Mouse (Mus musculus) adrenal gland, postnatal 14 days (tissue): ENCODE measurements at regions not wholly inside any gene's neighbourhood (a gene's known extent, or its start where the extent isn't known, plus 50 kb on each side); places are given as distances from the start of the nearest gene placed in this dataset.
A peak's percentile ranks its signal among the peaks of the same experiment; 100 is the strongest.

Experiments
- DNase-seq: peaks from one replicate; pipeline ENCODE4 v3.0.0; 2021; ENCODE audit warnings: mixed read lengths

DNA sequence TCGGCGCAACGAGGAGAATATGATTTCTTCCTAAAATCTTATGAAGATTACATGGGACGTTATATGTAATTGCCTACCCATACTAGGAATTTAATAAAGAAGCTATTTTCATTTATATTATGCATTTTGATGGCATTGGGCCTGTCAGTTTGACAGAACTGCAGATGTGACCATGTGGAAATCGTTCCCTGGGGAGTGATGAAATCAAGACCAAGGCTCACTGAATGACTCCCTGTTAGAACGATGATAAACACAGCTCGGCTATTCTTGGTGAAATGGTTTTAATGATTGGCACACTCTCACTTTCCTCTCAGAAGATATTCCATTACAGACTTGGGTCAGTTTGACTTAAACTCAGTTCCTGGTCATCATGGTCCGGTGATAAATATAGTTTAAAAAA, 246.4 kb downstream of the Btg1 start:
- DNase-seq: peak; percentile 57

DNA sequence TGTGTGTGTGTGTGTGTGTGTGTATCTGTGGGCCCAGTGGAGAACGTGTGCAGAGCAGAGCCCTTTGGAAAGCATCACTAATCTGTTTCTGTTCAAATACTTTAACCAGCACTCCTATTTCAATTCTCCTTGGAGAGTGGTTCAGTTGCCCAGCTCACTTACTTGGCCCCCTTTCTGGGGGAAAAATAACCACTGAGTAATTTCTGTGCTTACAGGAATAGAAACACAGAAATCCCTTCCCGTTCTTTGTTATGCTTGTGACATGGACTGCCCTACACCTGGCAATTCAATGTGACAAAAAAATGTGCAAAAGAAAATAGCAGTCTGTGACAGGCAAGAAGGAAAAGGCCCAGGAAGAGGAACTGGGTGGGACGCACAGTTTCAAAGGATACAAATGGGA, 249.7 kb downstream of the Btg1 start:
- DNase-seq: no peak

DNA sequence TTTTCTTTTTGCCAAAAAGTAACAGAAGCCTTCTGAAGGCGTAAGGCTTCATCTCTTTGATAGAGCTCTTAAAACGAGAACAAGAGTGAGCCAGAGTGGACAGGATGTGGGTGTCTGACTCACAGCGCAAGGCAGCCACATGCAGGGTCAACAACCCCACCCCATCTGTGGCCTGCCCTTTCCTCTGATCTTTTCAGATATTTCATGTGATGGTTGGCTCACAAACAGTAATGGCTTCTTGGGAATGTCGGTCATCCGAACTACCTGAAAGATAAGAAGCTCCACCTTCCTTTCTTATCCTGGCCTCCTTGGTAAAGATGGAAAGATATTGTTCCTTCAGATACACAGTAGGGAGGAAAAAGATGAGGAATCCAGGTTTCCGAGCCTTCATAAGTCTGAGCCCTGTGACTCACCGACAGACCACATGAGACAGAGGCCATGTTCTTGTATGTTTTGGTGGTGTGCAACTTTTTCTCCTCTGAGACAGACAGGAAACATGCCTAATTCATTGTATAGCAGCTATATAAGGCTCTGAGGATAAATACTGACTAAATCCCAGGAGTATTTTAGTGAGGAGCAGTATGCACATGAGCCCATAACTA, 254.9 kb downstream of the Btg1 start:
- no peak for DNase-seq

DNA sequence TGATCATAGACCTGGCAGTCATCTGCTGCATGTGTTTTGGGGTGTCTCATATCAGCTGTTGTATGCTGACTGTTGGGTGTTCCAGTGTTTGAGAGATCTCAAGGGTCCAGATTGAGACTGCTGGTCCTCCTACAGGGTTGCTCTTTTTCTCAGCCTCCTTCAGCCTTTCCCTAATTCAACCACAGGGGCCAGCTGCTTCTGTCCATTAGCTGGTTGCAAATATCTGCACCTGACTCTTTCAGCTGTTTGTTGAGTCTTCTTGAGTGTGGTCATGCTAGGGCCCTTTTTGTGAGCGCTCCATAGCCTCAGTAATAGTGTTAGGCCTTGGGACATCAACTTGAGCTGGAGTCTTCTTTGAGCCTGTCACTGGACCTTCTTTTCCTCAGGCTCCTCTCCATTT, 257.8 kb downstream of the Btg1 start:
- no peak for DNase-seq

DNA sequence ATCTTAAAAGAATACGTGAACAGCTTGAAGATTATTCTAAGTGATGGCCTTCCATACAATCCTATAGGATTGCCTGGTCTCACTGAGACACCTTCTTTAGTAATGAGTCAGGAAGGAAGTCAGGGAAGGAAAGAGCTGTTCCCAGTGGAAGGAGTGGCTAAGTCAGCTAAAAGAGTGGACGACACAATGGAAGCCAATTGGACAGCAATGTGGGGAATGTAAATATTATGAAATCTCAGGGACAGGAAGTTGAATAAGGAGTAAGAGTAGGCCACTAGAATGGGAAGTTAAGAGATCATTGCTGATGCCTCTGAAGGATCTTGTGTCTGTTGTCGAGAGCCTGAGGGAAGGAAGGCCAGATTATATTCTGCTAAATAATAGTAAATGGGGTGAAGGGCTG, 258.9 kb downstream of the Btg1 start:
- DNase-seq: no peak

DNA sequence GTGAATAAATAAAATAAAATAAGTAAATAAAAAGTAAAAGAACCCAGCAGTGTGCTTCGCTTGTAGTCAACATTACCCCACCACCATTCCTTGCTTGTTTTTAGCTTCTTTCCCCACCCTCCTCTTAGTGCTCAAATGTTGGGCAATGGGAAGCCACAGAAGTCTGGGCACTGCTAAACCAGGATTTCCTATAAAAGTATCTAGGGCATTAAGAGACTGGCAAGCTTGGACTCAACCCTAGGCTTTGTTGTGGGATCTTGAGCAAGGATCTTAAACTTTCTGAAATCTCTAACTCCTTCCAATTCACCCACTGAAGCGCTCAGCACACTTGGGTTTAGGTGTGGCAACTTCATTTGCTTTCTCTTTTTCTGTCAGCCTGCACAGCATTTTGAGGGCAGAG, 262.6 kb downstream of the Btg1 start:
- no peak for DNase-seq

DNA sequence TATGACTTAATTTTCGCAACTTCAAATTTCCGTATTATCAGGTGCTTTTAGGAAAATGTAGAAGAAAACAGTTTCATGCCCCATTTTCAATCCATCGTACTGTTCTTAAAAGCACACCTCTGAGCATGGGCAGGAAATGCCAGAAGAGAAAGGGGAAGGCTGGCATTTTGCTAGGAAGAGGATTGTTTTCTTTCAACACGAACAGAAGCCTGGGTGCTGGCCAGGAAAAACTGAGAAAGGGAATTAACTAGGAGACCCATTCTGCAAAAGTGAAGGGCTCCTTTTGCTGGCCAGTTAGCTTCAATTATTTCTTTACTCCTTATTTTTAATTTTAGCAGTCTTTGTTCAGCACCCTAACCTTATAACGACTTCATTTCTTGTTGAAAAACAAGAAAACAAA, 264.0 kb downstream of the Btg1 start:
- no peak for DNase-seq

DNA sequence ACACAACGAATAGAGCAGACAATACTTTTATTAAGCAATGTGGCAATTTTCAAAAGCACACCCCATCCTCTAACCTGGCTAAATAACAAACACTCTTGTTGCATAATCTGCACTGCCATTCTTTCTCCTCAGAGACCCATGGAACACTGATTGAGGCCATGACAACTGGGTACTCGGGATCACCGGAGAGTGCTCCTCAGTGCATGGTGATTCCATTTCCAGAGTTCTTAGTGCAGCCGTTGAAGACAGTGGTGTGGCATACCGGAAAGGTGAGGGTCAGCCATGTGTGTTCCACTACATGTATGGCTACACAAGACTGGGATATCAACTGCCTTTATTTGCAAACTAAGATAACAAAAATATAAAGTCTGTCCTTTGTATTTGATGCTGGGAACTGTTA, 264.4 kb downstream of the Btg1 start:
- DNase-seq: no peak

DNA sequence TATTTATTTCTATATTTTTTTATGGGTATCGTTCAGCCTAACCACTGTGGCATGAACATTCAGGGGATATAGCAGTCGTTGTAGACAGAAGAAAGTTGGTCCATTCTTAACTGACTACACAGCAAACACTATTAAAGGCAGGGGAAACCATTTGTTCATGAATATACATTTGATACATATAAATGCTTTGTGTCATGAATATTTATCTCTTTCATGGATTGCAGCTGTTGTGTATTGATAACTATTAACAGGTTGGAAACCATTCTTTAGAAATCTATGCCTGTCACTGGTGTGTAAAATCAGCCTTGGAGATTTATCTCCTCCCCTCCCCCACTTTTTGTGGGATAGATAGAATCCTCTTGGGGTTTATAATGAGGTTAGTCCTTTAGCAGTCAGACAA, 264.9 kb downstream of the Btg1 start:
- DNase-seq: no peak

DNA sequence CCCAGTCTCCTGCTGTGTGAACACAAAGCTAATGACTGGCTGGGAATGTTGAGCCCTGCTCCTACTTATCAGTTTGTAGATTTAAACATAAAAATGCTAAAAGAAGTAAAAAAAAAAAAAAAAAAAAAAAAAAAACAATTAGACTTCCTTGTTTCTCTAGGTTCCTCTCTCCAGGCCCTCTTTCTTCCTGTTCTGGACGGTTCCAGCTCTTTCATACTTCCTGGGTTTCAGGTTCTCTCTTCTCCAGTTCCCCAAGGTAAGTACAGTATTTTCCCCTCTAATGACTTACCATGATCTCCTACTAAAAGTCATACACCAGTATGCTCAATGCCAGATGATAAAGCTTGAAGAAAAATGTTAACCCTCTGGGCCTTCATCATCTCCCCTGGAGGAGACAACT, 284.3 kb downstream of the Btg1 start:
- no peak for DNase-seq

DNA sequence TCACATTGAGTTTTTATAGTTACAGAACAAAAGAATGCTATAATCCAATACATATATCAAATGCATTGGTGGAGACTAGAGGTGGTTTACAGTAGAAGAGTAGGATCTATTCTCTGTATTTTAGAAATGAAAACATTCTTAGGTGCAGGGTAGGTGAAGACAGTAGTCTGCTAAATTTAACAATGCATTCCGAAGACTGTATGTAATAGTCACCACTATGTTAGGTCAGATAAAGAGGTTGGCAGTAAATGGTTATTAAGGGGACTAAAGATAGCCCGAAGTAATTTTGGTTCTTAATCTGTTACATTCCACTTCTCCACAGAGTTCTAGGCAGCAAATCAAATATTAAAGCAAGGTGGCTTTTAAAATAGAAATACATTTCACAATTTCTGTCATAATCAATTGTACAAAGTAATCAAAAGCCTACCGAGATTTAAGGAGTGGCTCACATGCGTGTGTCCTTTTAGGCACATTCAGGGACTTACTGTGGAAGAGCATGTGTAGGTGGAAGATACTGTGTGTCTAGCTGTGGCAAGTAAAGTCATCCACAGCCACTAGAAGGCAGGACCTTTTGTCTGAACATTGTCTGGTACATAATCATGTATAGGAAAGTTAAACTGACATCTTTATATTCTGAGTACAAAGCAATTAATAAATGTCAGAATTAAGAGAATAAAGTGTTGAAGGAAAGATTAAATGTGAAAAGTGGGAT, 288.4 kb downstream of the Btg1 start:
- DNase-seq: no peak

DNA sequence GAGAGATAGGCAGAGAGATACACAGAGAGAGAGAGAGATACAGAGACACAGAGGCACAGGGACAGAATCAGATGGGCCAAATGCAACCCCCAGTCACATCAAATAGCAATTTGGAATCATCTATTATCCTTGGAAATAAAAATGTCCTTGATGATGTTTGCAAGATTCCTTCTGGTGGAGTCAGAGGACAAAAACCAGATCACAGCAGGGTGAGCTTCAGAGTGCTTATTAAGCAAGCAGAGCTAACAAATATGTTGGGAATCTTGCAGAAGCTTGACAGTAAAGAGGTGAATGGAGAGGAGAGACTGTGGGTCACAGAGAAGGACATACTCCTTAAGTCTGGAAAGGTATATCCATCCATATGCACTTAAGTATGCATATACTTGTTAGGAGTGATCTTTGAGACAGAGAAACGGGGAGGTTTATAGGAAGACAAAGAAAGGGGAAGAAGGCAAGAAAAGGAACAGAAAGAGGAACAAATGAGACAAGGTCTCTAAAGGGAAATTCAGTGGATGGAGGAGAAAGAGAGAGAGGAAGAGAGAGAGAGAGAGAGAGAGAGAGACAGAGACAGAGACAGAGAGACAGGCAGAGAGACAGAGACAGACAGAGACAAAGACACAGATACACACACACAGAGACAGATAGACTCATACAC, 293.0 kb downstream of the Btg1 start:
- no peak for DNase-seq

DNA sequence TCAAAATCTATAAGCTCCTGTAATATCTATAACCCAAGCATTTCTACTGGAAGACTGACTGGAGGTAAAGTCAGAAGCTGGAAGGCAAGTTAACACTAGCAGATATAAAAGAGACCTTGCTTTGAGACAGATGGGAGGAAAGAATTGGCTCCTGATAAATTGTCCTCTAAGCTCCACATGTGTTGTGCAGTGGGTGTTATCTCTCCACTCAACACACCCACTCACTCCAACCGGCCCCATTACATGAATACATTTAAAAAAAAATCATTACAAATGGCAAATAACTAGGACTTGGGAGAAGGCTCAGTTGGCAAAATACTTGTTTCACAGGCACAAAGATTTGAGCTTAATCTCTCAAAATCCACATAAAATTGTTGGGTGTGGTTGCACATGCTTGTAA, 304.4 kb downstream of the Btg1 start:
- DNase-seq: no peak

DNA sequence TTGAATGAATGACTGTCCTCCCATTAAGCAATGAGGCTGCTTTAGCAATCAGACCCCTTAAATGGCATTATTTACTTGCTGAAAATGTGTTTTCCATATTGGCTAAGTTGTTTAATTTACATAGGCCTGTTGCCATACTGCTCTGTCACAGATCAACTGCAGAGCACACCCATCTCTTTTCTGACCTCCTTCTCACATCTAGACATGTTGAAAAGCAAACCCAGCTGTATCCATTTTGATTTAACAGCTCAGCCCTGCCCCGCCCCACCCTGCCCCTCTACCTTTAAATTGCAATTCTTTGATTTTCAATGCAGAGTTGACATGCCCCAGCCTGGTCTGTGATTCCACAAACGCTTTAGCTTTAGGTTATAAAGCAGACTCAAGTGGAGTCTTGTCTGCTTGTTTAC, 307.5 kb downstream of the Btg1 start:
- DNase-seq: no peak

DNA sequence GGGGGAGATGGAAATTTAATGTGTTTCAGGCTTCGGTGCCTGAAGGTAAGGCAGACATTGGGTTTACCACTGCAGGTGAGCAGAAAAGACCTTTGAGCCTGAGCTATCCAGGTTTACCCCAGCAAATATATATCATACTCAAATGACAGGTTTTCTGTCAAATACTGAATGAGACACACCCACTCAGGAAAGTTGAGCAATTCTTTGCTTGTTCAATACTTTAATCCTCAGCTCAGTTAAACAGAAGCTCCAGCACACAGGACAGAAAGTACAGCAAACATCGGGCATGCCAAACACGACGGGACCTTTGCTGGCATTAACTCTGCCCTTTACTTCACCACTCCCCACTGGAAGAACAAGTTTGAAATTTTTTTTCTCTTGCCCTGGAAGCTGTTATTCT, 307.9 kb downstream of the Btg1 start:
- DNase-seq: no peak

DNA sequence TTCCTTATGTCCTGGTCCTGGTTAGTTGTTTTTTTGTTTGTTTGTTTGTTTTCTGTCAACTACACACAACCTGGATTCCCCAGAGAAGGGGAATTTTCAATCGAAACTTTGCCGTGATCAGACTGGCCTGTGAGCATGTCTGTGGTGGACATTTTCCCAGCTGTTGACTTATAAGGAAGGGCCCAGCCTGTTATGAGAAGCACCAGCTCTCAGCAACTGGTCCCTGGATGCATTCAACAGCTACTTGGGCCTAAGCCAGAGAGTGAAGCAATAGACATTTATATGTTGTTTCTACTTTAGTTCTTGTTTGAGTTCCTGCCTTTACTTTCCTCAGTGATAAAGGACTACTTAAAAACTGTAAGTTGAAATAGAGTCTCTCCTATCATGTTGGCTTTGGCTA, 309.0 kb downstream of the Btg1 start:
- DNase-seq: no peak

DNA sequence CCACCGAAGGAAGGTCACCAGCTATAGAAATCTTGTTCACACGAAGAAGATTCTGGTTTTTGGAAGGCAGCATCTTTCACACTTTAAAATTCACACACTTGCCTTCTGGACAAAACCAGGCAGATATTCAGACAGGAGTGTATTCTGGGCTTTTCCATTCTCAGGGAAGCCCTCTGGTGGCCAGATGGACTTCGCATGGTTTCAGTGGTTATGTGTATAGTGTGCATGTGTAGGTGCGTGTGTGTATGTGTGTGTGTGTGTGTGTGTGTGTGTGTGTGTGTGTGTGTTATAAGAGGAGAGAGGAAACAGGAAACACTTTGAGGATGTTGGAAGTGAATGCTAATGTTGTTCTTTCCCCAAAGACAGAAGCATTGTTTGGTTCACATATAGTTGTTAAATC, 317.9 kb downstream of the Btg1 start:
- peak; percentile 70 for DNase-seq

DNA sequence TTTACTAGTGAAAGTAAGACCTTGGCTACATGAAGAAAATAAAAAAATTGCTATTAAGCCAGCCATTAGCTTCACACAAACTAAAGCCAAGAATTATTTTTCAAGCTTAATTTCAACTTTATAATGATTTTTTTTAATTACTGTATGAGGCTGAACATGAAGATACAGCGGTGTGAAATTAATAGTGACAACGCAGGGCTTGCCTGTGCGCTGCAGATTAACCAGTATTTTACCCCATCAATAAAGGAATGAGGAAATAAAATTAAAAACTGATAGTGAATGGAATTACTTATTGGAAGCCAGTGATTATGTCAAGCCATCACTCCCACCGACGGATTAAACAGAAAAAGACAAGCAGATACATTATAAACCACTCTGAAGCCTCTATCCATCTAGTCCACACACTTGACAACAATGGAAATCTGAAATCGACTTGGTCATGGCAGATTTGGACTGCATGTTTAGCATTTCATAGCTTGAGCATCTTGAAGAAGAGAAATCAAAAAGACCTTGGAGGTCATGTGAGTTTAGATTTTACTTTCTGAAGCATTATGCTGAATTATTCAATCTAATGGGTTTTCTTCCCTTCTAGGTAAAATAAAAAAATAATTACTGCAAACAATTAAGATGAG, 324.2 kb downstream of the Btg1 start:
- no peak for DNase-seq

DNA sequence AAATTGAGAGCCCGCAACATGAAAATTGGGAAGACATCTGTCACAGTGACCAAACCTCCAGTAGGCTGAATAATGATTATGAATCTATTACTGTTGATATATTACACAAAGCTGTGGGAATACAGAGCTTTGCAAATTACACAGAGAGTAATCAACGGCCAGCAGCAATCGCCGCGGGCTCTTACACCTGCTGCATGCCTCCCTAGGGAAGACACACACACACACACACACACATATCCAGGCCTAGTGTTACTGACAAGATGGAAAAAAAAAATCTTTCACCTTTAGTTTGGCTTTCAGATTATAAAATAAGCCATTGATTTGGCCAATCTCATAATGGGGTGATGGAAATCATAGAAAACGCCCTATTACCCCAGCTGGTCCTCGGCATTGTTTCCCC, 327.4 kb downstream of the Btg1 start:
- no peak for DNase-seq

DNA sequence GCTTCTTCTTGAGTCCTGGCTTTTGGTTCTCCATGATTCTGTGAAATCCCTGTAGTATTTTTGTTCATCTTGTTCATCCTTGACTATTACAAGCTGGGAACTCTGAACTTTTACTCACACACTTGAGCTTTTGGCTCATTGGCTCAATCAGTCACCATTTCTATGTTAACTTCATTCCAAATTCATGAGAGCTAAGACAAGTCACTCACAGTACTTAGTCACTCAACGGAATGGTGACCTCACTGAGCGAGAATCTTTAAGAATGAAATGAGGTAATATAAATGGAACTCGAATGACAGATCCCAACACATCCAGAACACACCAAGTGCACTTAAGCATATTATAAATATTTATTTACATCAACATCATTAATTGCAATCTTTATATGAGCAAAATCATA, 331.2 kb downstream of the Btg1 start:
- DNase-seq: no peak

DNA sequence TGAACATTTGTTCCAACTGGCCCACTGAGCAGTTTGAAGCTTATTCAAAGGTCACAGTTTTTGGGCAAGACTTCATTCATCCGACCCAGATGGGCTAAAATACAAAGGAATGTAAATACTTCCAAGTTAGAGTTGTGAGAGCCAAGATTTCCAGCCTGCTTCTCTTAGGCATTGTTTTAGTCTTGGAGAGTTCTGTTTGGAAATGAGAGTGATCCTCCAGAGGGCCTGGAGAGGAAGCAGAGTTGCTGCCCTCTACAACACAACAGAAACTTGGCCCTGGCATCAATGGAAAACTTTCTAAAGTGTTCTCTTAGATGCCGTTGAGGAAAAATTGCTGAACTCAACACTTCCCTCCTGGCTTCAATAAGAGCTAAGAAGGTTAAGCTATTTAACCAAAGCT, 332.1 kb downstream of the Btg1 start:
- no peak for DNase-seq

DNA sequence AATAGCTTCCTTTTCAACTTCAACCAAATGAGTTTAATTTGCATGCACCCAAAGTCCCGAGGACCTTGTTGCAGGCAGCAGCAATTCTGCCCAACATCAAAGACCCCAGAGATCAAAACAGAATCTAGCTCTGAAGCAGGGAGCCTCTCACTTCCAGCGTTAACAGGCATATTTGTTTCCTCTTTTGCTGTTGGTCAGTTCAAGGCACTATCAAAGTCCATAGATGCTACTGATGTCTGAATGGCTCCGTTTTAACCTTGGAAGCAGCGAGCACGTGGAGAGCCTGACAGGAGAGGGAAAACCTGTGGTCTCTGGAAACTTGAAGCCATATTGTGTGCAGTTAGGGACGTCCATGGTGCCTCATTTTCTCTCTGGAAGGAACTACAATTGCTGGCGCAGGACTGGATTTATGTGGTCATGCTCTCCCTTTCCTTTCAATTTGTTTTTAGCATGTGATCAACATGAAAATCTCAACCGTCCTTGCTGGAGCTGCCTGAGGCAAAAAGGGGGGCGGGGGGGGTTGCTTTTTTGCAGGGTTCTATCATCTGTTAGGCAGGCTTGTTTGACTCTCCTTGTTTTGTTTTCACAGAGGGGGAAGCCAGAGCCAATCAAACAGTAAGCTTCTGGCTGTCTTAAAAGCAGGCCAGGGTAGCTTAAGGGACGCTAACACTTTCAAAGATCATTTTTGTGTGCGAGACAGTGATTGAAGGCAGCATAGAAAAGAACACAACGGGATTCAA, 338.4 kb downstream of the Btg1 start:
- no peak for DNase-seq
